Mouse (Mus musculus) C2C12 (cell line): ENCODE data around the gene Zfp839.

Experiments used
- CEBPB ChIP-seq: IDR thresholded peaks from one replicate; pipeline ENCODE4 v1.6.1; 2011; ENCODE audit warnings: low read depth, mild to moderate bottlenecking, control low read depth, moderate library complexity
- CTCF ChIP-seq: IDR thresholded peaks from one replicate; pipeline ENCODE4 v1.5.1; 2011; ENCODE audit not compliant: control insufficient read depth, insufficient read depth, insufficient read length
- FOSL1 ChIP-seq: IDR thresholded peaks from one replicate; pipeline ENCODE4 v1.8.0; 2011; ENCODE audit warnings: mild to moderate bottlenecking, low read length; ENCODE audit not compliant: poor library complexity, insufficient read depth, severe bottlenecking
- MAX ChIP-seq: IDR thresholded peaks from one replicate; pipeline ENCODE4 v1.6.1; 2011; ENCODE audit warnings: mild to moderate bottlenecking, control low read depth
- MYOD1 ChIP-seq: IDR thresholded peaks from one replicate; pipeline ENCODE4 v1.6.1; 2011; ENCODE audit warnings: low read depth; ENCODE audit not compliant: control insufficient read depth, insufficient read length
- MYOG ChIP-seq: IDR thresholded peaks from one replicate; pipeline ENCODE4 v1.6.1; 2011; ENCODE audit not compliant: control insufficient read depth, insufficient read length; ENCODE audit errors: extremely low read depth
- USF1 ChIP-seq: IDR thresholded peaks from one replicate; pipeline ENCODE4 v1.6.1; 2011; ENCODE audit warnings: low read depth, mild to moderate bottlenecking, control low read depth, moderate library complexity

GRCm38 (mm10) chr12:110854786-110855737 lies 5.0 kb downstream of the Zfp839 start:
- TF ChIP-seq CTCF: no peak
- no peak for TF ChIP-seq MYOG
- TF ChIP-seq MYOD1: no peak
- no peak for TF ChIP-seq MAX
- TF ChIP-seq USF1: no peak
- TF ChIP-seq FOSL1: no peak
- no peak for TF ChIP-seq CEBPB
